Mouse (Mus musculus) ES-E14 (cell line): Measurements from ENCODE around the gene Rbm4.

Experiments used
- CHD2 ChIP-seq: IDR thresholded peaks from 2 replicates; pipeline ENCODE4 v1.6.1; 2014; ENCODE audit warnings: mild to moderate bottlenecking, low read depth, low read length, inconsistent platforms
- HCFC1 ChIP-seq: IDR thresholded peaks from 2 replicates; pipeline ENCODE4 v1.6.1; 2012; ENCODE audit warnings: low read length, inconsistent platforms, borderline replicate concordance; ENCODE audit not compliant: insufficient read depth
- MAFK ChIP-seq: IDR thresholded peaks from 2 replicates; pipeline ENCODE4 v1.6.1; 2014; ENCODE audit warnings: mild to moderate bottlenecking, low read depth, low read length, inconsistent platforms; ENCODE audit not compliant: insufficient read depth
- ZC3H11A ChIP-seq: IDR thresholded peaks from 2 replicates; pipeline ENCODE4 v1.6.1; 2012; ENCODE audit warnings: low read depth, mild to moderate bottlenecking, inconsistent platforms, low read length, borderline replicate concordance
- ZNF384 ChIP-seq: IDR thresholded peaks from 2 replicates; pipeline ENCODE4 v1.6.1; 2012; ENCODE audit warnings: low read depth, low read length, inconsistent platforms

DNA sequence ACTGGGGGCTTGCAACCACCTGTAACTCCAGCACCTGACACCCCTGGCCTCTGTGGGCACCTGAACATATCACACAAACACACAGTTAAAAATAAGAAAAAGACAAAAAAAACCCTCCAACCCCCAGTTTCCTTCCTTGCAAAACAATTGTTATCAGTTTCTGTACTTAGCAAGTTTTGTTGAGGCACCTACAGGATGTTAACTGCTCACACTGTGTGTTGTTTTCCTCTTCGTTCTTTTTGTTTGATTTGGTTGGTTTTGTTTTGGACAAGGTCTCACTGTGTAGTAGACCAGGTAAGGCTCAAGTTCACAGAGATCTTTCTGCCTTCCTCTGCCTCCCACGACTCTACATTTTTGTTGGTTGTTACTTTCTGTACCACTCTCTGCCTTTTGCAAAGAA lies 48.9 kb upstream of the Rbm4 start:
- no peak for TF ChIP-seq HCFC1
- TF ChIP-seq CHD2 = no peak
- no peak for TF ChIP-seq ZNF384
- TF ChIP-seq ZC3H11A = no peak
- no peak for TF ChIP-seq MAFK
